ENCODE assay signal across 8 mouse cellular contexts in the genomic region with DNA sequence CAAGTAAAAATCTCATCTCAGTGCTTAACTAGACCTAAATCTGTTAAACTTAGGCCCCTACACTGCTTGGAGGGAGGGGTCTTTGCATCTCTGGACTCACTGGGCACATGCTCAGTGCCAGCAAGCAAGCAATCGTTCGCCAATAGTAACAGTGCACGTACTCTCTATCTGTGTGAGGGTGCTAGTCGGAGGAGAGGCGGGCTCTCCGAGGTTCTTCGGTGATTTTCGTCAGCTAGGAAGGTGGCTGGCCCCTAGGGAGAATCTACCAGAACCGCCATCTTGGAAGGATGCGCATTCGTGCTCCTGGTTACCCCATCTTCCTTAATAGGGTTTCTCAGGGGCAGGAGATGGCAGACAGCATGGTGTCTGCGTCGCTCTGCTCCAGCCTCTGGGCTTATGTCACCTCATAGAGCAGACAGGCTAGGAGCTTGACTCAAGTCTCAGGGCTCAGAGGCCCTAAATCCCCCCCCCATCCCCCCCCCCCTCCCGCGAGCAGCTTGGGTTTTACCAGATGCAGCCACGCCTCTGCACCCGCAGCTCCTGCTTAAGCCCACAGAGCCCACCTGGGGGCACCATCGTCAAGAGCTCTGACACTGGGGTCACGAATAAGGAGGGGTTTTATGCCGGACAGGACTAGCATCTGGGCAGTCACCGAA. TPM values are rescaled to one million over a fixed set of nuclear protein-coding genes. Genes with fewer than 3 reads are reported as not detected.
DNase-seq lines count a peak whose midpoint lies in the region; ATAC-seq and TF ChIP-seq lines count a peak whose summit lies in the region.

No protein-coding gene starts in this region.

- H3K27me3 ChIP-seq in embryonic facial prominence, embryonic 12.5 days = no peaks in the 10 kb centered on the region
- no peaks in the 10 kb centered on the region for H3K27me3 ChIP-seq in heart, adult 2 months (ENCODE audit: control insufficient read depth, insufficient read depth, low read length)

- H3K9ac ChIP-seq in embryonic facial prominence, embryonic 12.5 days = peak overlapping the region; percentile 48
- H3K9ac ChIP-seq in heart, adult 2 months (ENCODE audit: low read depth, low read length) = peak overlapping the region; percentile 36

- peak; percentile 97 for ATAC-seq in embryonic facial prominence, embryonic 12.5 days (ENCODE audit: insufficient number of reproducible peaks, insufficient read depth, low FRiP score, low TSS enrichment)

- no peaks in the 10 kb centered on the region for H3K36me3 ChIP-seq in embryonic facial prominence, embryonic 12.5 days
- no peaks in the 10 kb centered on the region for H3K36me3 ChIP-seq in heart, adult 2 months (ENCODE audit: control insufficient read depth, insufficient read depth, low read length)

- H3K79me2 ChIP-seq in heart, adult 2 months (replicated peaks; ENCODE audit: control insufficient read depth, insufficient read depth, low read length) = no peaks in the 10 kb centered on the region

- WGBS in embryonic facial prominence, embryonic 12.5 days = 16% methylated on average over 18 of the region's 21 CpGs
- WGBS in heart, adult 2 months = 18% methylated on average over 20 of the region's 21 CpGs

- TF ChIP-seq CTCF in heart, adult 2 months (IDR thresholded peaks at IDR 0.05) = no peak

- peak overlapping the region; percentile 92 for H3K27ac ChIP-seq in embryonic facial prominence, embryonic 12.5 days
- no peak overlapping the region for H3K27ac ChIP-seq in heart, adult 2 months

- no peaks in the 10 kb centered on the region for H3K4me1 ChIP-seq in embryonic facial prominence, embryonic 12.5 days
- no peaks in the 10 kb centered on the region for H3K4me1 ChIP-seq in heart, adult 2 months (ENCODE audit: control insufficient read depth, insufficient read depth, low read length)

- no peaks in the 10 kb centered on the region for H3K9me3 ChIP-seq in embryonic facial prominence, embryonic 12.5 days

- peak overlapping the region; percentile 44 for H3K4me2 ChIP-seq in embryonic facial prominence, embryonic 12.5 days (replicated peaks)

- intact Hi-C loops in heart, adult 2 months (cut with DNase I) = no loop called here
- intact Hi-C loops in left cerebral cortex, postnatal 36 days (cut with DNase I) = no loop called here

- H3K4me3 ChIP-seq in embryonic facial prominence, embryonic 12.5 days = peak overlapping the region; percentile 41
- H3K4me3 ChIP-seq in heart, adult 2 months = peak overlapping the region; percentile 44

- TF ChIP-seq POLR2A in heart, adult 2 months (IDR thresholded peaks at IDR 0.05; ENCODE audit: insufficient read depth, low read depth, low read length) = no peak

- TF ChIP-seq EP300 in heart, adult 2 months (IDR thresholded peaks at IDR 0.05; ENCODE audit: insufficient read depth, low read depth, low read length) = no peak

- DNase-seq in adrenal gland, postnatal 36 days = peak; percentile 71 to 82
- peak; percentile 43 to 74 for DNase-seq in heart, adult 2 months
- DNase-seq in kidney, adult 11 months = peak; percentile 54
- peak; percentile 75 to 76 for DNase-seq in left cerebral cortex, postnatal 36 days (ENCODE audit: low spot score in 2 of 2)
- DNase-seq in mesoderm, embryonic 11.5 days (ENCODE audit: low read depth, low spot score) = peak; percentile 88
- DNase-seq in right cerebral cortex, postnatal 36 days (ENCODE audit: low spot score in 2 of 2) = peak; percentile 81
- peak; percentile 37 for DNase-seq in urinary bladder, postnatal 25 days (ENCODE audit: low spot score)

RNA-seq across cellular contexts. Expression of gene Araf, which starts 0.7 kb away (rescaled TPM):
- total RNA-seq in adrenal gland, postnatal 36 days (2021) = 100 to 1,000 TPM; 112 to 114 TPM
- 107 and 113 TPM in 2 replicates for polyA plus RNA-seq in embryonic facial prominence, embryonic 12.5 days (2016; fragmentation: Nextera tagmentation; extraction: Ambion mirVana)
- total RNA-seq in heart, adult 2 months (2021) = 10 to 100 TPM; 81.1 to 88.0 TPM
- 135 and 169 TPM in 2 replicates for polyA plus RNA-seq in heart, adult 2 months (2012; rRNA removed)
- total RNA-seq in left cerebral cortex, postnatal 36 days (2021) = 100 to 1,000 TPM; 172 to 185 TPM

Comparison
In these comparisons a context has a peak if more than half of its experiments do, and no peak if none do; other contexts are left out.
1. DNase-seq: peak in every context shown above with its lines; median percentile 88 in mesoderm, embryonic 11.5 days; 81 in right cerebral cortex, postnatal 36 days; 76 in adrenal gland, postnatal 36 days; 76 in left cerebral cortex, postnatal 36 days; 58 in heart, adult 2 months; 54 in kidney, adult 11 months; 37 in urinary bladder, postnatal 25 days.